8 mouse cellular contexts compared by ENCODE assay signal in the genomic region with DNA sequence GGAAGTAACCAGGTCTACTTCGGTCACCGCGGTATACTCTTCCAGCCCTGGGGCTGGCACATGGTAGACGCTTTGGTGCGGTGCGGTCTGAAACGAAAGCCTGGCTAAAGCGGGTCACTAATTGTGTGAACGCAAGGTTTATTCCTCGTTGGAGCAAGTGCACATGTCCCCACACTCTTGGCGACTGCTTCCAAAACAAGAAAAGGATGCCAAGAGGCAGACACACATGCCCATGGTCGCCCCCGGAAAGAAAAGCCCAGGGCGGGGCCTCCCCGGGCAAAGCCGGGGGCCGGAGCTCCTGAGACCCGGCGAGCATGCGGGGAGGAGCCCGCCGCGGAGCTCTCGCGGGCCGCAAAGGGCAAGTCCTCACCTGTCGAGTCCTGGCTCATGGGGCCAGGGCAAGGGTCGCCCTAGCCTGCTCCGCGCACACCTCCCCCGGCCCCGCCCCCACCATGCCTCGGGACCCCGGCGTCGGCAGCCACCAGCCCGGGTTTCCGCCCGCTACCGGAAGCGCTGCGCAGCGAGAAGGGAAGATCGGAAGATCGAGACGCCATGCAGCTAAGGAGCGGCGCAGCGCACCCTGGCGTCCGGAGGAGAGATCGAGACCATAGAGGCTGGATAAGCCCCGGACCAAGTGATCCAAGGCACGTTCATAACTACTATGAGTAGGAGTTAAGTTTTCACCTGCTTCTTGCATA. TPM values are rescaled to one million over a fixed set of nuclear protein-coding genes. Genes with fewer than 3 reads are reported as not detected.
DNase-seq lines count a peak whose midpoint lies in the region; ATAC-seq lines count a peak whose summit lies in the region.

Gene Det1, minus strand, starts transcription at position 527 of the 698 bp plus-strand sequence.

- intact Hi-C loops in gastrocnemius, postnatal 14 days (cut with DNase I; ENCODE audit: low total_unique reads): loop anchor here (5.0 kb wide), 1 partner anchor 60 kb away; no protein-coding TSS in a partner anchor
- intact Hi-C loops in left cerebral cortex, postnatal 10 days (cut with DNase I): loop anchor here (5.0 kb wide), 2 partner anchors 35 to 55 kb away; no protein-coding TSS in a partner anchor

- DNase-seq in adrenal gland, adult (ENCODE audit: inconsistent age in 2 of 2, low spot score in 1 of 2): peak; percentile 93 to 97
- DNase-seq in embryo, embryonic 10.5 days (ENCODE audit: low spot score): peak; percentile 95
- DNase-seq in gastrocnemius, postnatal 14 days: peak; percentile 90
- DNase-seq in left cerebral cortex, postnatal 10 days (ENCODE audit: extremely low spot score in 1 of 2, low spot score in 2 of 2): peak; percentile 88 to 94
- peak; percentile 92 for DNase-seq in right cerebral cortex, postnatal 25 days
- peak; percentile 84 to 90 for DNase-seq in urinary bladder, postnatal 4 days (ENCODE audit: low spot score in 2 of 2)

- ATAC-seq in inflammation-experienced regulatory T-cells, adult 6 months: peak; percentile 98
- peak; percentile 99 for ATAC-seq in megakaryocyte-erythroid progenitor cell, adult 5-6 weeks (replicated peaks; ENCODE audit: low FRiP score, low TSS enrichment, poor library complexity, severe bottlenecking)

RNA-seq across cellular contexts. Expression of gene Det1, which starts in this region (rescaled TPM):
- 1 to 10 TPM; 8.5 to 9.2 TPM for total RNA-seq in gastrocnemius, postnatal 14 days (2021)
- polyA plus RNA-seq in inflammation-experienced regulatory T-cells, adult 6 months (2017; shearing (Covaris generic)): 10 to 100 TPM in 2 of 3 experiments, 1 to 10 TPM in 1; 9.4 to 18.9 (median 16.1) TPM
- total RNA-seq in left cerebral cortex, postnatal 10 days (2021): 1 to 10 TPM; 4.8 to 5.6 TPM
- total RNA-seq in megakaryocyte-erythroid progenitor cell, adult 5-6 weeks (2014; fragmentation: Nextera tagmentation): 29.3 and 29.4 TPM in 2 replicates
- total RNA-seq in megakaryocyte-erythroid progenitor cell, adult 5-6 weeks (2017): 13.8 and 27.0 TPM in 2 replicates

Comparison
In these comparisons a context has a peak if more than half of its experiments do, and no peak if none do; other contexts are left out.
1. Peak in every context shown above with its lines: DNase-seq and ATAC-seq.